Mouse (Mus musculus) liver, embryonic 11.5 days (tissue): ENCODE data around the gene Snrnp35. TPM values are rescaled to one million over a fixed set of nuclear protein-coding genes. Genes with fewer than 3 reads are reported as not detected.

Experiments
- ATAC-seq: fragments of 200-750 bp; cut with Nextera tagmentation; replicated peaks from 2 replicates; pipeline ENCODE4 v1.8.0; 2017; ENCODE audit warnings: moderate number of reproducible peaks, mild to moderate bottlenecking, moderate TSS enrichment, moderate library complexity; ENCODE audit not compliant: low FRiP score
- DNase-seq: peaks from one replicate; pipeline ENCODE4 v3.0.0-alpha.2; 2017; ENCODE audit warnings: low spot score
- H3K27ac ChIP-seq: fragments of 300-500 bp; sonication (generic); 2 replicates; pipeline ENCODE4 v1.5.1; 2014; ENCODE audit warnings: mild to moderate bottlenecking, low read depth, low read length, control low read depth
- H3K27me3 ChIP-seq: fragments of 300-500 bp; sonication (generic); replicated peaks from 2 replicates; pipeline ENCODE4 v1.6.1; 2014; ENCODE audit warnings: low read length, mixed read lengths; ENCODE audit not compliant: control insufficient read depth, insufficient read depth
- H3K36me3 ChIP-seq: fragments of 300-500 bp; sonication (generic); 2 replicates; pipeline ENCODE4 v1.6.1; 2014; ENCODE audit warnings: mild to moderate bottlenecking, low read length, moderate library complexity, mixed read lengths; ENCODE audit not compliant: control insufficient read depth, insufficient read depth
- H3K4me1 ChIP-seq: fragments of 300-500 bp; sonication (generic); replicated peaks from 2 replicates; pipeline ENCODE4 v1.6.1; 2014; ENCODE audit warnings: low read length, mixed read lengths; ENCODE audit not compliant: control insufficient read depth, insufficient read depth
- H3K4me2 ChIP-seq: fragments of 300-500 bp; sonication (generic); 2 replicates; pipeline ENCODE4 v1.6.1; 2014; ENCODE audit warnings: mild to moderate bottlenecking, control low read depth, moderate library complexity
- H3K4me3 ChIP-seq: fragments of 300-500 bp; sonication (generic); 2 replicates; pipeline ENCODE4 v1.5.1; 2014; ENCODE audit warnings: low read depth, low read length, control low read depth
- H3K9ac ChIP-seq: fragments of 300-500 bp; sonication (generic); 2 replicates; pipeline ENCODE4 v1.6.1; 2014; ENCODE audit warnings: low read depth, low read length, control low read depth
- H3K9me3 ChIP-seq: fragments of 300-500 bp; sonication (generic); 2 replicates; pipeline ENCODE4 v1.6.1; 2016; ENCODE audit warnings: low read length, inconsistent platforms, mixed read lengths; ENCODE audit not compliant: control insufficient read depth
- WGBS: fragments of 180-500 bp; shearing (Covaris S2); extraction: QIAGEN DNeasy Blood & Tissue Kit; methylation state at CpG from one replicate; pipeline ENCODE4 v1.1.7; 2014; 5-methylcytosine and 5-hydroxymethylcytosine counted together
- polyA plus RNA-seq: library from polyadenylated mRNA; unstranded; fragments of >200 nt; fragmentation: Nextera tagmentation; extraction: Ambion mirVana; gene quantifications from 2 replicates; pipeline ENCODE4 v1.2.1, GENCODE M21; 2014

Snrnp35 gene
- polyA plus RNA-seq, 1 experiment from 2014 or later, result 14.0 TPM

- Histone ChIP-seq H3K9me3 (no peaks in the 10 kb centered on the region), H3K4me3 (no peak overlapping the region), H3K27me3 (no peaks in the 10 kb centered on the region), H3K4me2 (no peak overlapping the region), H3K36me3 (peaks cover 6% of the 10 kb centered on the region), H3K27ac (no peak overlapping the region), H3K4me1 (no peaks in the 10 kb centered on the region), H3K9ac (no peak overlapping the region)
- no peak for DNase-seq
- 84% methylated on average over 10 of the region's 10 CpGs for WGBS
- no peak for ATAC-seq
Measured at GRCm38 (mm10) chr5:124510536-124511050, 27.7 kb downstream of the Snrnp35 start.

- no peaks in the 10 kb centered on the region for H3K27me3 ChIP-seq
- 74% methylated on average over 5 of the region's 5 CpGs for WGBS
- no peaks in the 10 kb centered on the region for H3K9me3 ChIP-seq
- H3K27ac ChIP-seq, result no peak overlapping the region
- no peak overlapping the region for H3K4me3 ChIP-seq
- H3K36me3 ChIP-seq, result peaks cover 4% of the 10 kb centered on the region
- no peaks in the 10 kb centered on the region for H3K4me1 ChIP-seq
- H3K4me2 ChIP-seq, result no peak overlapping the region
- no peak for DNase-seq
- ATAC-seq, result no peak
- H3K9ac ChIP-seq, result no peak overlapping the region
Measured at GRCm38 (mm10) chr5:124515789-124516188, 32.9 kb downstream of the Snrnp35 start.

- Histone ChIP-seq H3K4me2 (no peak overlapping the region), H3K27me3 (no peaks in the 10 kb centered on the region), H3K4me1 (no peaks in the 10 kb centered on the region), H3K4me3 (no peak overlapping the region), H3K9ac (no peak overlapping the region), H3K9me3 (no peaks in the 10 kb centered on the region), H3K36me3 (peaks cover 4% of the 10 kb centered on the region), H3K27ac (no peak overlapping the region)
- ATAC-seq, result no peak
- WGBS, result 86% methylated on average over 10 of the region's 10 CpGs
- no peak for DNase-seq
Measured at GRCm38 (mm10) chr5:124518648-124519047, 35.7 kb downstream of the Snrnp35 start.

- Histone ChIP-seq H3K36me3 (no peaks in the 10 kb centered on the region), H3K4me3 (no peak overlapping the region), H3K4me1 (no peaks in the 10 kb centered on the region), H3K9ac (no peak overlapping the region), H3K27ac (no peak overlapping the region), H3K9me3 (no peaks in the 10 kb centered on the region), H3K27me3 (no peaks in the 10 kb centered on the region), H3K4me2 (no peak overlapping the region)
- DNase-seq (no peak), ATAC-seq (no peak)
- 83% methylated on average over 4 of the region's 4 CpGs for WGBS
Measured at GRCm38 (mm10) chr5:124521588-124521987, 38.7 kb downstream of the Snrnp35 start.

GRCm38 (mm10) chr5:124523032-124523431 is 40.1 kb downstream of the Snrnp35 start:
- Histone ChIP-seq H3K9me3 (no peaks in the 10 kb centered on the region), H3K9ac (no peak overlapping the region), H3K4me1 (no peaks in the 10 kb centered on the region), H3K4me3 (no peak overlapping the region), H3K36me3 (no peaks in the 10 kb centered on the region), H3K27ac (no peak overlapping the region), H3K27me3 (no peaks in the 10 kb centered on the region), H3K4me2 (no peak overlapping the region)
- DNase-seq (no peak), ATAC-seq (no peak)
- 92% methylated on average over 8 of the region's 8 CpGs for WGBS

GRCm38 (mm10) chr5:124524943-124525342 is 42.0 kb downstream of the Snrnp35 start:
- H3K36me3 ChIP-seq, result no peaks in the 10 kb centered on the region
- H3K9ac ChIP-seq, result no peak overlapping the region
- H3K27ac ChIP-seq, result no peak overlapping the region
- H3K9me3 ChIP-seq, result no peaks in the 10 kb centered on the region
- H3K4me2 ChIP-seq, result no peak overlapping the region
- DNase-seq, result no peak
- no peak overlapping the region for H3K4me3 ChIP-seq
- H3K27me3 ChIP-seq, result peaks cover 8% of the 10 kb centered on the region
- ATAC-seq, result no peak
- WGBS, result 83% methylated on average over 5 of the region's 5 CpGs
- H3K4me1 ChIP-seq, result peaks cover 16% of the 10 kb centered on the region

- DNase-seq, result no peak
- no peak overlapping the region for H3K27ac ChIP-seq
- no peak for ATAC-seq
- H3K9me3 ChIP-seq, result no peaks in the 10 kb centered on the region
- 0 out of 2 replicates have a peak overlapping the region, but pooled peaks have one; percentile 35 for H3K4me3 ChIP-seq
- WGBS, result 77% methylated on average over 4 of the region's 4 CpGs
- peaks cover 32% of the 10 kb centered on the region for H3K4me1 ChIP-seq
- peak overlapping the region; percentile 94 for H3K4me2 ChIP-seq
- no peaks in the 10 kb centered on the region for H3K36me3 ChIP-seq
- H3K27me3 ChIP-seq, result peaks cover 29% of the 10 kb centered on the region
- 0 out of 2 replicates have a peak overlapping the region, but pooled peaks have one; percentile 32 for H3K9ac ChIP-seq
Measured at GRCm38 (mm10) chr5:124528351-124528750, 45.4 kb downstream of the Snrnp35 start.

- no peaks in the 10 kb centered on the region for H3K36me3 ChIP-seq
- peaks cover 29% of the 10 kb centered on the region for H3K27me3 ChIP-seq
- H3K9ac ChIP-seq, result peak overlapping the region; percentile 32; the same call in 1 of the 2 replicates
- DNase-seq (no peak), ATAC-seq (no peak)
- 53% methylated on average over 9 of the region's 9 CpGs for WGBS
- H3K4me3 ChIP-seq, result peak overlapping the region; percentile 35
- no peaks in the 10 kb centered on the region for H3K9me3 ChIP-seq
- peak overlapping the region; percentile 19; the same call in 1 of the 2 replicates for H3K27ac ChIP-seq
- H3K4me1 ChIP-seq, result peaks cover 32% of the 10 kb centered on the region
- H3K4me2 ChIP-seq, result peak overlapping the region; percentile 94
Measured at GRCm38 (mm10) chr5:124528791-124529190, 45.9 kb downstream of the Snrnp35 start.

GRCm38 (mm10) chr5:124529191-124529651 is 46.3 kb downstream of the Snrnp35 start:
- ATAC-seq (no peak), DNase-seq (no peak)
- peak overlapping the region; percentile 94 for H3K4me2 ChIP-seq
- peaks cover 29% of the 10 kb centered on the region for H3K27me3 ChIP-seq
- WGBS, result 31% methylated on average over 8 of the region's 8 CpGs
- H3K36me3 ChIP-seq, result no peaks in the 10 kb centered on the region
- H3K4me3 ChIP-seq, result peak overlapping the region; percentile 35
- no peaks in the 10 kb centered on the region for H3K9me3 ChIP-seq
- peaks cover 32% of the 10 kb centered on the region for H3K4me1 ChIP-seq
- peak overlapping the region; percentile 19; the same call in 1 of the 2 replicates for H3K27ac ChIP-seq
- H3K9ac ChIP-seq, result peak overlapping the region; percentile 32; the same call in 1 of the 2 replicates
